Mouse (Mus musculus) neural tube, embryonic 12.5 days (tissue): Measurements from ENCODE around the gene Ddx18. TPM values are rescaled to one million over a fixed set of nuclear protein-coding genes. Genes with fewer than 3 reads are reported as not detected.

Experiments
- ATAC-seq: fragments of 200-750 bp; cut with Nextera tagmentation; 2 replicates; pipeline ENCODE4 v1.8.0; 2017; ENCODE audit warnings: low read depth, mild to moderate bottlenecking, moderate TSS enrichment, moderate library complexity; ENCODE audit not compliant: low FRiP score
- H3K27ac ChIP-seq: fragments of 300-500 bp; sonication (generic); 2 replicates; pipeline ENCODE4 v1.5.1; 2016
- H3K27me3 ChIP-seq: fragments of 300-500 bp; sonication (generic); replicated peaks from 2 replicates; pipeline ENCODE4 v1.6.1; 2016; ENCODE audit warnings: mild to moderate bottlenecking
- H3K36me3 ChIP-seq: fragments of 300-500 bp; sonication (generic); 2 replicates; pipeline ENCODE4 v1.6.1; 2016; ENCODE audit warnings: mild to moderate bottlenecking
- H3K4me1 ChIP-seq: fragments of 300-500 bp; sonication (generic); 2 replicates; pipeline ENCODE4 v1.6.1; 2016
- H3K4me2 ChIP-seq: fragments of 300-500 bp; sonication (generic); replicated peaks from 2 replicates; pipeline ENCODE4 v1.6.1; 2016; ENCODE audit warnings: mild to moderate bottlenecking
- H3K4me3 ChIP-seq: fragments of 300-500 bp; sonication (generic); 2 replicates; pipeline ENCODE4 v1.5.1; 2016
- H3K9ac ChIP-seq: fragments of 300-500 bp; sonication (generic); 2 replicates; pipeline ENCODE4 v1.6.1; 2016; ENCODE audit warnings: mild to moderate bottlenecking
- H3K9me3 ChIP-seq: fragments of 300-500 bp; sonication (generic); 2 replicates; pipeline ENCODE4 v1.6.1; 2016; ENCODE audit warnings: mild to moderate bottlenecking
- WGBS: fragments of 180-500 bp; shearing (Covaris S2); methylation state at CpG from one replicate; pipeline ENCODE4 v1.1.7; 2016; 5-methylcytosine and 5-hydroxymethylcytosine counted together
- polyA plus RNA-seq: library from polyadenylated mRNA; unstranded; fragments of >200 nt; fragmentation: Nextera tagmentation; extraction: Ambion mirVana; gene quantifications from 2 replicates; pipeline ENCODE4 v1.2.1, GENCODE M21; 2016

Gene Ddx18
- polyA plus RNA-seq, result 55.9 and 60.5 TPM in 2 replicates

DNA sequence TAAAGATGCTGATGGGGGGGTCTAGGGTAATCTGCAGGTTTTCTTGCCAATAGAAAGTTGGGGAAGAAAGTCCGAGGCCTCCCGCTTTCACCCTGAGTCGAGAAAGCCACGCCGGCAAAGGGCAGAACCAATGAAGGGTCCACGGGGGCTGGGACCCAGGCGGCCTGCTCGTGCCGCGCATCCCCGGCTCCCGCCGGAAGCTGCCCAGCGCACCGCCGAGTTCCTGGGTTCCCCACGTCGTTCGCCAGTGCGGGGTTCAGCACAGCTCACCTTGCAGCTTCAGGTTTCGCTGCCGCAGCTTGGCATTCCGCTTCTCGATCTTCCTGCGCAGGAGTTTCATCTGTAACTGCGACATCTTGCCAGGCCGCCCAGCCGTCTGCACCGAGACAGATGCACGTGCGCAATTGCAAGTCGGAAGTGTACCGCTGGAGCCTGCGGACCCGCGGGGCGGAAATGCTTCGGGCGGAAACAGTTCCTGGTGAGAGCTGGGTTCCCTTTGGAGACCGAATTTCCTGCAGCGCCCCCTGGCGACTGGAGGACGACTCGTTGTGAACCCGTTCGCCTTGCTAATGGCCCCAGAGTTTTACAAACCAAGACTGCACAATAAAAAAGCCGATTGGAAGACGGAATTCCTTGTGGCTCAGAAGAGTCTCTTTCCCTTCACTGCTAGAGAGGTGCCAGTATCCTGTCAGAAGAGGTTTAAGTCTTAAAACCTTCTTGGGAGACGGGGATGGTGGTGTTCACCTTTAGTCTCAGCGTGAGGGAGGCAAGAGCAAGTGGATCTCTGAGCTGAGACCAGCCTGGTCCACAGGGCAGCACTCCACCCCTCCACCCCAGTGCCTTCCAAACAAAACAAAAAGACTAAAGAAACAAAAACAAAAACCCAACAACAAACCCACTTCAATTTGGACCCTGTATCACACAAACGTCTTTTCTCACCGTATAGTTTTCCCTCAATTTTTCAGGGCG lies at the start of gene Ddx18:
TSS of gene Ddx18 (minus strand) at position 469 of the 969 bp plus-strand sequence.
- peak; percentile 97 for ATAC-seq
- no peaks in the 10 kb centered on the region for H3K9me3 ChIP-seq
- H3K4me1 ChIP-seq, result peaks cover 7% of the 10 kb centered on the region; the same call in 1 of the 2 replicates
- WGBS, result 7% methylated on average over 53 of the region's 53 CpGs
- H3K36me3 ChIP-seq, result peaks cover 20% of the 10 kb centered on the region
- H3K9ac ChIP-seq, result peak within 1 kb of the TSS; percentile 63
- no peaks in the 10 kb centered on the region for H3K27me3 ChIP-seq
- peak within 1 kb of the TSS; percentile 78 for H3K4me3 ChIP-seq
- H3K27ac ChIP-seq, result no peak within 1 kb of the TSS
- peak within 1 kb of the TSS; percentile 85 for H3K4me2 ChIP-seq

DNA sequence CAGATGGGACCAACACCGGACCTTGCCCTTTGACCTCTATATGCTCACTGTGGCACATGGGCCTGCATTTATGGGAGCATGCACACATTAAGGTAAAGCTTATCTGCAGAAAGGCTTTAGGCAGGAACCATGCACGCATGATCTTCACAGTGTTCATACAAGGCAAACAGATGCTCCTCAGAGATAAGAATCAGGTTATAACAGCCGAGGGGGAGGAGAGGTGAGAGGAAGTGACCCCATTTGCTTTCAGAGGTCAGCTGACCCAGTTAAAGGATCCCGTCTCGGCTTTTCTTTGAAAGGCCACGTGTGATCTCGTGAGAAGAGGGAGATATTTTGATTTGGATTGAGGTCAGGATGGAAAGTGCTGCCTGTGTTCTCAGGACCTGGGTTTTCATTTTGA lies 40.2 kb upstream of the Ddx18 start:
- no peaks in the 10 kb centered on the region for H3K27me3 ChIP-seq
- H3K9ac ChIP-seq, result no peak overlapping the region
- 68% methylated on average over 7 of the region's 7 CpGs for WGBS
- H3K9me3 ChIP-seq, result no peaks in the 10 kb centered on the region
- no peak overlapping the region for H3K4me3 ChIP-seq
- H3K36me3 ChIP-seq, result no peaks in the 10 kb centered on the region
- H3K4me2 ChIP-seq, result no peak overlapping the region
- H3K4me1 ChIP-seq, result no peaks in the 10 kb centered on the region
- no peak overlapping the region for H3K27ac ChIP-seq
- no peak for ATAC-seq

DNA sequence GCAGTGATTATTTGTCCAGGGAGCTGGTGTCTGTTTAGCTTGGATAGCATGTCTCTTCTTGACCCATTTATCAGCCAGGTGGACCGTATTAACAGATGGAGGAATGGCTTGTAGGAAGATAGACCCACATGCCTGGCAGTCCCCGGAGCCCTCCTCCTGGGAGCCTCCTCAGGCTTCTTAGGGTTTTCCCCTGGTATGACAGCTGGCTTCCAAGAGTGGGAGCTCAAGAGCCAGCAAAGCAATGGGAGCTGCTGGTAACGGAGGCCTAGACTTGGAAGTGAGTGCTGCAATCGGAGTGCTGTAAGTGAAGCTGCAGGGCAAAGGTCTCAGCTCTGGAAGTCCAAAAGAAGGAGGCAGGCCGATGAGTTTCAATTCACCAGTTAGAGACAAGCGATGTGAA lies 37.3 kb upstream of the Ddx18 start:
- no peak overlapping the region for H3K4me3 ChIP-seq
- no peak overlapping the region for H3K4me2 ChIP-seq
- 61% methylated on average over 6 of the region's 6 CpGs for WGBS
- ATAC-seq, result no peak
- H3K36me3 ChIP-seq, result no peaks in the 10 kb centered on the region
- no peaks in the 10 kb centered on the region for H3K4me1 ChIP-seq
- no peak overlapping the region for H3K27ac ChIP-seq
- no peaks in the 10 kb centered on the region for H3K9me3 ChIP-seq
- no peak overlapping the region for H3K9ac ChIP-seq
- H3K27me3 ChIP-seq, result no peaks in the 10 kb centered on the region

- no peaks in the 10 kb centered on the region for H3K27me3 ChIP-seq
- H3K4me2 ChIP-seq, result no peak overlapping the region
- no peak overlapping the region for H3K9ac ChIP-seq
- no peak overlapping the region for H3K27ac ChIP-seq
- H3K9me3 ChIP-seq, result no peaks in the 10 kb centered on the region
- no peaks in the 10 kb centered on the region for H3K36me3 ChIP-seq
- 82% methylated on average over 6 of the region's 6 CpGs for WGBS
- no peak overlapping the region for H3K4me3 ChIP-seq
- H3K4me1 ChIP-seq, result no peaks in the 10 kb centered on the region
- ATAC-seq, result no peak
These were observed 34.1 kb upstream of the Ddx18 start for GRCm38 (mm10) chr1:121601893-121602292.

DNA sequence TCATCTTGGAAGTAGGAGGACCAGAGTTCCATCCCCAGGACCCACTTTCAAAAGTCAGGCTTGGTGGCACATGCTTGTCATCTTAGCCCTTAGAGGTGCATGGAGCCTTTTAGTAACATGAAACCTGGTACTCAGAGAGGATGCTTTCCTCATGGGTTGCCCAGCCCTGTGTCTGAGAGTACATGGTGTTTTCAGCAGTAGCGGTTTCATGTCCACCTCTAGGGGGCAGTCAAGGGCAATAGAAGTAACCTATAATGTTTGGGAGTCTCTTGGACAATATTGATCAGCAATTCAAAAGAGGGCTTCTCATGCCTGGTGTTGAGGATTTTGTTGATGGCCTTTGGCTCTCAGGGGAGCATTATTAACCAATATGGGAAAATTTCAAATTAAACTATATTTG lies 33.3 kb upstream of the Ddx18 start:
- Histone ChIP-seq H3K4me1 (no peaks in the 10 kb centered on the region), H3K27ac (no peak overlapping the region), H3K4me2 (no peak overlapping the region), H3K9ac (no peak overlapping the region), H3K9me3 (no peaks in the 10 kb centered on the region), H3K36me3 (no peaks in the 10 kb centered on the region), H3K27me3 (no peaks in the 10 kb centered on the region), H3K4me3 (no peak overlapping the region)
- 32% methylated on average over 1 of the region's 1 CpGs for WGBS
- 0 out of 2 replicates have a peak, but pooled peaks have one; percentile 33 for ATAC-seq

DNA sequence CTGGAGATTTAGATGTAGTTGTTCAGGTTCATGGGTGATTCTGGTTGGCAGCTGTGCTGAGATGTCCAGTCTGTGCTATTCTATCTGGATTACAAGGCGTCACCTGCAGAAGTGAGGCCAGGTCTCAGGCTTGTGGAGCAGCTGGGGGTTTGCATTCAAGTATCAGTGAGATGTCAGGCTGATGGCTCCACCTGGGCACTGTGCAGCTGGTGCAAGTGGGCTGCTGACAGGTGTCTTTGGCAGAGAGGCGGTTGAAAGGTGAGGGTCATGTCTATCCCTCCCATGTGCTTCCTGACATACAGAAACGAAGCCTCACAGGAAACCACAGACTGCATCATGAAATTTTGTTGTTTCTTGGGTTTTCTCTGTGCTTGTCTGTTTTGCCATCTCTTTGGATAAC lies 30.6 kb upstream of the Ddx18 start:
- no peak for ATAC-seq
- Histone ChIP-seq H3K27me3 (no peaks in the 10 kb centered on the region), H3K9me3 (no peaks in the 10 kb centered on the region), H3K36me3 (no peaks in the 10 kb centered on the region), H3K4me3 (no peak overlapping the region), H3K27ac (no peak overlapping the region), H3K4me2 (no peak overlapping the region), H3K4me1 (no peaks in the 10 kb centered on the region), H3K9ac (no peak overlapping the region)
- WGBS, result 73% methylated on average over 3 of the region's 3 CpGs

DNA sequence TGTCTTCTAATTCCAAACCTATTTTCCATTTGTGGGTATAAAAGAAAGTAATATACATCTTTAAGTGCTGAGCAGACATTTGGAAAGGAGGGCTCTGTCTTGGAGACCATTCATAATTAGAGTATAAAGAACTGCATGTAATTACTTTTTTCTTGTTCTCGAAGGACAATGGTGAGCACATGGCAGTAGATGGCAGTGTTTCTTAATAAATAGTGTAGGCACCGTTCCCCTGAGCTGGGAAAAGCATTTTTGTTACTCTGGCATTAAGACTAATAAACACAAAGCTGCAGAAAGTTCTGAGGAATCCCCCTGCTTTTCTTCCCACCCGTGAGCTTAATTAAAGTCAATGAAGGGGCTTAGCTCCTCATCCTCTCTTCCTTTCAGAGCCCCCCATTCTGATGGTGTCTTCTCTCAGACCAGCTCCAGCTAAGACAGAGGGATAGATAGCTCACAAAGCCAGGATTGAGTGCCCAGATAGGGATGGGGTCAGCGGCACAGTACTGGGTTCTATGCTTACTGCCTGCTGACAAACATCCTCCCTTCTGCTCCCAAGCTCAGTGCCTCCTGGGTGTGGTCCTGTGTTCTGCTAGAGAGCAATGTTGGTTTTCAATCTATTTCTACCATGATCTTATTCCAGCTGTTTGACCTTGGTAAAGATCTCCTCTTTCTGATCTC lies 29.3 kb upstream of the Ddx18 start:
- Histone ChIP-seq H3K9me3 (no peaks in the 10 kb centered on the region), H3K27ac (no peak overlapping the region), H3K4me2 (no peak overlapping the region), H3K36me3 (no peaks in the 10 kb centered on the region), H3K4me3 (no peak overlapping the region), H3K4me1 (no peaks in the 10 kb centered on the region), H3K27me3 (no peaks in the 10 kb centered on the region), H3K9ac (no peak overlapping the region)
- peak; percentile 58; the same call in 1 of the 2 replicates for ATAC-seq
- WGBS, result 28% methylated on average over 4 of the region's 4 CpGs

GRCm38 (mm10) chr1:121584838-121585237 lies 17.0 kb upstream of the Ddx18 start:
- no peak overlapping the region for H3K27ac ChIP-seq
- no peaks in the 10 kb centered on the region for H3K9me3 ChIP-seq
- no peaks in the 10 kb centered on the region for H3K4me1 ChIP-seq
- H3K27me3 ChIP-seq, result no peaks in the 10 kb centered on the region
- 84% methylated on average over 6 of the region's 6 CpGs for WGBS
- H3K4me2 ChIP-seq, result no peak overlapping the region
- no peak overlapping the region for H3K9ac ChIP-seq
- ATAC-seq, result no peak
- H3K4me3 ChIP-seq, result no peak overlapping the region
- H3K36me3 ChIP-seq, result no peaks in the 10 kb centered on the region

GRCm38 (mm10) chr1:121581133-121581855 lies 13.5 kb upstream of the Ddx18 start:
- no peak for ATAC-seq
- no peak overlapping the region for H3K4me3 ChIP-seq
- H3K27me3 ChIP-seq, result no peaks in the 10 kb centered on the region
- H3K27ac ChIP-seq, result no peak overlapping the region
- no peaks in the 10 kb centered on the region for H3K36me3 ChIP-seq
- 87% methylated on average over 5 of the region's 5 CpGs for WGBS
- no peak overlapping the region for H3K4me2 ChIP-seq
- no peak overlapping the region for H3K9ac ChIP-seq
- H3K9me3 ChIP-seq, result no peaks in the 10 kb centered on the region
- H3K4me1 ChIP-seq, result no peaks in the 10 kb centered on the region

DNA sequence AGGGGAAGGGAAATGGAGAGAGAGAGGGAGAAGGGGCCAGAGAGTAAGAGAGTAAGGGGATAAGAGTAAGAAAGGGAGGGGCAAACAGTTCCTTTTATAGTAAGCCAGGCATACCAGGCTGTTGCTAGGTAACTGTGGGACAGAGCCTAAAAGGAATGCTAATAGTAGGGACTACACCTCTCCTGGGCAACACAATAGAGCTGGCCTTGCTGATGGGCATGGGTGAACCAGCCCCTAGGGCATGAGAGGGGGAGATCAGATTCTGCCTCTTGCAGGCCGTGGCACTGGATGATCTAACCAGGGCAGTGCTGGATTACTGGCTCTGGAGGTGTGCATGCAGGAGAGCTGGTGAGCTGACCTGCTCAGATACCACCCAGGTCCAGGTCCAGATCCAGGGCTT lies 9.7 kb upstream of the Ddx18 start:
- WGBS, result 30% methylated on average over 1 of the region's 1 CpGs
- Histone ChIP-seq H3K4me1 (no peaks in the 10 kb centered on the region), H3K9ac (no peak overlapping the region), H3K27ac (no peak overlapping the region), H3K4me2 (no peak overlapping the region), H3K27me3 (no peaks in the 10 kb centered on the region), H3K4me3 (no peak overlapping the region), H3K36me3 (no peaks in the 10 kb centered on the region), H3K9me3 (no peaks in the 10 kb centered on the region)
- 0 out of 2 replicates have a peak, but pooled peaks have one; percentile 17 for ATAC-seq

DNA sequence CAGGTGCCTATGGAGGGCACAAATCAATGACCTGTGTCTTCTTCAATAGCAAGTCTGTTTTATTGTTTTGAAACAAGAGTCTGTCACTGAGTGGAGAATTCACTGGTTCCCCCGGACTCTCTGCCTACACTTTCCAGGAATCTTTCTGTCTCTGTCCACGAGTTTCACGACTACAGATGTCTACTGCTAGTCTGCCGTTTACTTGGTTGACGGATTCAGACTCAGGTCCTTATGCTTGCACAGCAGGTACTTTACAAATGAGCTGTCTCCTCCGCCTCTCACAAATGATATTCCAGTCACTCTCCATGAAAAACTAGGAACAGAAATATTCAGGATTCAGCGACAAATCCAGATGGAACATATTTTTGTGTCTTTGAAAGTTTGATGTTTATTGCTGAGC lies 2.7 kb upstream of the Ddx18 start:
- H3K27ac ChIP-seq, result no peak overlapping the region
- no peak overlapping the region for H3K4me2 ChIP-seq
- ATAC-seq, result no peak
- H3K36me3 ChIP-seq, result no peaks in the 10 kb centered on the region
- H3K9me3 ChIP-seq, result no peaks in the 10 kb centered on the region
- 86% methylated on average over 7 of the region's 7 CpGs for WGBS
- peaks cover 7% of the 10 kb centered on the region; the same call in 1 of the 2 replicates for H3K4me1 ChIP-seq
- H3K27me3 ChIP-seq, result no peaks in the 10 kb centered on the region
- no peak overlapping the region for H3K4me3 ChIP-seq
- H3K9ac ChIP-seq, result no peak overlapping the region

DNA sequence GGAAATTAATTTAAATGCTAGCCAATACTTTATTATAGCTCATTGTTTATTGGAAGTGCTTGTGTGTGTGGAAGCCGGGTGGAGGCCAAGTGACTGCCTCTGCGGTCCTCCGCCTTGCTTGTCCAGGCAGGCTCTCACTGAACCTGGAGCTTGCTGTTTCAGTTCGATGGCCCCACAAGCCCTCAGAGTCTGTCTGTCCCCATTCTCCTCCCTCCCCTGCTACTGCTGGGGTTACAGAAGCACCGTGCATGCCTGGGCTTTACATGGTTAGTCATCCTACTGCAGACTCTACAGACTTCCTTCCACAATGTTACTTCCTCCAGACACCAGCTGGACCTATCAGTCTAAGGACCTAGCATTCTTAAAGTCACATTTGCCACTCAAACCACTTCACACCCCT lies 9.9 kb downstream of the Ddx18 start:
- Histone ChIP-seq H3K27ac (no peak overlapping the region), H3K4me2 (no peak overlapping the region), H3K4me3 (no peak overlapping the region), H3K9ac (no peak overlapping the region), H3K27me3 (no peaks in the 10 kb centered on the region), H3K9me3 (no peaks in the 10 kb centered on the region), H3K36me3 (peaks cover 95% of the 10 kb centered on the region), H3K4me1 (no peaks in the 10 kb centered on the region)
- ATAC-seq, result no peak
- 95% methylated on average over 5 of the region's 5 CpGs for WGBS
